ENCODE assay signal across 10 mouse cellular contexts in genomic region chr12:70801361-70801760, GRCm38 (mm10).
"Had no signal": no experiment of that assay in that cellular context is flagged by ENCODE, and none has a peak within 500 bp of the region (broad histone marks: within the 10 kb centered on the region; RNA-seq: fewer than 3 reads in every experiment).

No protein-coding gene starts in this region.

- H3K27me3 ChIP-seq: limb, embryonic 15.5 days; liver, embryonic 12.5 days; neural tube, embryonic 13.5 days had no signal

- H3K4me3 ChIP-seq: limb, embryonic 15.5 days; liver, embryonic 12.5 days; midbrain, embryonic 12.5 days; neural tube, embryonic 13.5 days had no signal

- H3K9me3 ChIP-seq: limb, embryonic 15.5 days; liver, embryonic 12.5 days; midbrain, embryonic 12.5 days; neural tube, embryonic 13.5 days had no signal

- H3K4me1 ChIP-seq: midbrain, embryonic 12.5 days had no signal

- DNase-seq: kidney, postnatal 25 days; layer of hippocampus, postnatal 36 days; lung, embryonic 14.5 days; lung, postnatal 14 days; right cerebral cortex, postnatal 14 days had no signal

- H3K27ac ChIP-seq: limb, embryonic 15.5 days; liver, embryonic 12.5 days; midbrain, embryonic 12.5 days; neural tube, embryonic 13.5 days had no signal

- ATAC-seq: liver, embryonic 12.5 days; midbrain, embryonic 16.5 days had no signal

- H3K36me3 ChIP-seq: limb, embryonic 15.5 days; liver, embryonic 12.5 days; midbrain, embryonic 12.5 days; neural tube, embryonic 13.5 days had no signal

- H3K9ac ChIP-seq: limb, embryonic 15.5 days; liver, embryonic 12.5 days; lung, embryonic 14.5 days; midbrain, embryonic 12.5 days; neural tube, embryonic 13.5 days had no signal

- H3K4me2 ChIP-seq: limb, embryonic 15.5 days; liver, embryonic 12.5 days; lung, embryonic 14.5 days; midbrain, embryonic 12.5 days; neural tube, embryonic 13.5 days had no signal
